Mouse (Mus musculus) bone marrow, adult 2 months (tissue): ENCODE results near the gene Nup210.

Source experiments
- CTCF ChIP-seq: fragments of 200-500 bp; IDR thresholded peaks from 2 replicates; pipeline ENCODE4 v1.5.1; 2011; ENCODE audit warnings: low read length, control low read depth; ENCODE audit not compliant: control insufficient read depth, insufficient read depth
- POLR2A ChIP-seq: fragments of 200-500 bp; IDR thresholded peaks from 2 replicates; pipeline ENCODE4 v1.6.1; 2011; ENCODE audit warnings: low read depth, mild to moderate bottlenecking, control low read depth, low read length, borderline replicate concordance; ENCODE audit not compliant: control insufficient read depth

DNA sequence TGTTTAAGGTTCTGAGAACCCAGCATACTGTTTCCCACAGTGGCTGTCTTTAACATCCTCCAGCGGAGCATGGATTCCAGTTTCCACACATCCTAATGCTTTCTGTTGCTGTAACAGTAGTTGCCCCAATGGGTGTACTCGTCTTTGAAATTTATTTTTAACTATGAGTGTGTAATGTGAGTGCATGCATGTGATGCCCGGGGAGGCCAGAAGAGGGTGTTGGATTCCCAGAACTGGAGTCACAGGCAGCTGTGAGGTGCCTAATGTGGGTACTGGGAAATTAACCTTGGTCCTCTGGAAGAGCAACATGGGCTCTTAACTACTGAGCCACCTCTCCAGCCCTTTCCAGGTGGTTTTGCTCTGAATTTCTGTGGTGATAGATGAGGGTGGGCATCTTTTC is 49.6 kb downstream of the Nup210 start:
- no peak for TF ChIP-seq POLR2A
- TF ChIP-seq CTCF = no peak
